Mouse (Mus musculus) urinary bladder, postnatal 14 days (tissue): ENCODE measurements around the gene Spaca4.

Experiments used
- DNase-seq: peaks from one replicate; pipeline ENCODE4 v3.0.0; 2021; ENCODE audit warnings: low spot score

The Spaca4 gene

GRCm38 (mm10) chr7:45712022-45712757 is 13.4 kb downstream of the Spaca4 start:
- no peak for DNase-seq

GRCm38 (mm10) chr7:45711316-45712021 is 14.1 kb downstream of the Spaca4 start:
- DNase-seq, result no peak

GRCm38 (mm10) chr7:45710477-45711191 is 15.0 kb downstream of the Spaca4 start:
- DNase-seq, result no peak

- DNase-seq, result no peak
Observed at GRCm38 (mm10) chr7:45709677-45710355, 15.8 kb downstream of the Spaca4 start.

- DNase-seq, result no peak
Observed at GRCm38 (mm10) chr7:45709036-45709435, 16.6 kb downstream of the Spaca4 start.

GRCm38 (mm10) chr7:45708221-45708761 is 17.3 kb downstream of the Spaca4 start:
- no peak for DNase-seq

- DNase-seq, result peak; percentile 97
Observed at GRCm38 (mm10) chr7:45707375-45707967, 18.1 kb downstream of the Spaca4 start.

GRCm38 (mm10) chr7:45706721-45707241 is 18.8 kb downstream of the Spaca4 start:
- peak; percentile 89 for DNase-seq

GRCm38 (mm10) chr7:45705873-45706281 is 19.7 kb downstream of the Spaca4 start:
- DNase-seq, result peak; percentile 82

- DNase-seq, result no peak
Observed at GRCm38 (mm10) chr7:45705443-45705864, 20.2 kb downstream of the Spaca4 start.

- DNase-seq, result peak; percentile 99
Observed at GRCm38 (mm10) chr7:45704730-45705442, 20.7 kb downstream of the Spaca4 start, which contains the start of gene Dbp. Gene Dbp, plus strand, starts transcription at chr7:45705088.

GRCm38 (mm10) chr7:45704046-45704559 is 21.5 kb downstream of the Spaca4 start:
- peak; percentile 60 for DNase-seq

- no peak for DNase-seq
Observed at GRCm38 (mm10) chr7:45703521-45704033, 22.0 kb downstream of the Spaca4 start.

GRCm38 (mm10) chr7:45702809-45703520 is 22.6 kb downstream of the Spaca4 start:
- DNase-seq, result no peak

- DNase-seq, result no peak
Observed at GRCm38 (mm10) chr7:45702316-45702715, 23.3 kb downstream of the Spaca4 start.

- DNase-seq, result no peak
Observed at GRCm38 (mm10) chr7:45701607-45702006, 24.0 kb downstream of the Spaca4 start.

GRCm38 (mm10) chr7:45701072-45701471 is 24.5 kb downstream of the Spaca4 start:
- no peak for DNase-seq

- DNase-seq, result peak; percentile 76
Observed at GRCm38 (mm10) chr7:45700301-45701015, 25.2 kb downstream of the Spaca4 start.
